Mouse (Mus musculus) heart, adult 2 months (tissue): Measurements from ENCODE around the gene Nectin1.

ENCODE experiments used
- CTCF ChIP-seq: fragments of 200-600 bp; IDR thresholded peaks from 2 replicates; pipeline ENCODE4 v1.8.1; 2022; ENCODE audit warnings: antibody characterized with exemption, mild to moderate bottlenecking, moderate library complexity
- EP300 ChIP-seq: fragments of 200-500 bp; IDR thresholded peaks from 2 replicates; pipeline ENCODE4 v1.6.1; 2011; ENCODE audit warnings: low read depth, low read length, control low read depth; ENCODE audit not compliant: insufficient read depth
- POLR2A ChIP-seq: fragments of 200-500 bp; IDR thresholded peaks from 2 replicates; pipeline ENCODE4 v1.6.1; 2011; ENCODE audit warnings: mild to moderate bottlenecking, low read depth, low read length, control low read depth; ENCODE audit not compliant: insufficient read depth

DNA sequence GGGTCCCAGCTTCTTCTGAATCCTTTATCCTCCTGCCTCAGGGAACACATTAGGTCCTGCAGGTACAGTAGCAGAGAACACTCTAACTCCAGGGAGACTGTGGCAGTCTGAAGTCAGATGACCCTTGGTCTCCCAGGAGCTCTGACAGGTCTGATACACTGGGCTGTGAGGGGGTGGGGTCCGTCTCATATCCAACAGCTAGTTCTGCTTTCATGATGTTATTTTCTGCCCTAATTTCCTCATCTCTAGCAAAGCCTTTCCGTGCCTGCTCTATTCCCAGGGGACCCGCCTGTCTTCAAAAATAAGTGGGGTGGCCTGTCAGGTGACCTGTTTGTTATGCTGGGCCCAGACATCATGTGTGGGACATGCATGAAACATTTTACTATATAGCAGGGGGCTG lies 18.2 kb downstream of the Nectin1 start:
- TF ChIP-seq CTCF (no peak), EP300 (no peak), POLR2A (no peak)
